Mouse (Mus musculus) lung, adult 2 months (tissue): ENCODE measurements around the gene Gpr19. TPM values are rescaled to one million over a fixed set of nuclear protein-coding genes. Genes with fewer than 3 reads are reported as not detected.

Source experiments
- DNase-seq: peaks from one replicate; pipeline ENCODE4 v3.0.0; 2022
- H3K4me1 ChIP-seq: fragments of 200-500 bp; 2 replicates; pipeline ENCODE4 v1.6.1; 2011; ENCODE audit warnings: low read length; ENCODE audit not compliant: control insufficient read depth, insufficient read depth
- H3K4me3 ChIP-seq: fragments of 200-500 bp; replicated peaks from 2 replicates; pipeline ENCODE3; 2011; ENCODE audit warnings: low read depth, mild to moderate bottlenecking, control low read depth, low read length; ENCODE audit errors: extremely low read depth
- CTCF ChIP-seq: fragments of 200-500 bp; IDR thresholded peaks from 2 replicates; pipeline ENCODE4 v1.5.1; 2011; ENCODE audit warnings: mild to moderate bottlenecking, low read length, control low read depth; ENCODE audit not compliant: insufficient read depth
- POLR2A ChIP-seq: fragments of 200-500 bp; IDR thresholded peaks from 2 replicates; pipeline ENCODE4 v1.6.1; 2011; ENCODE audit warnings: low read depth, mild to moderate bottlenecking, control low read depth, low read length, borderline replicate concordance; ENCODE audit errors: extremely low read depth
- WGBS: fragments of 180-500 bp; shearing (Covaris S2); methylation state at CpG from one replicate; pipeline ENCODE4 v1.1.7; 2018; 5-methylcytosine and 5-hydroxymethylcytosine counted together
- polyA plus RNA-seq: library from polyadenylated mRNA; depleted of rRNA; stranded (reverse); fragments of >200 nt; gene quantifications from 2 replicates; pipeline ENCODE4 v1.2.3, GENCODE M21; 2012

Gpr19 gene
- polyA plus RNA-seq, 1 experiment: 6.0 TPM

DNA sequence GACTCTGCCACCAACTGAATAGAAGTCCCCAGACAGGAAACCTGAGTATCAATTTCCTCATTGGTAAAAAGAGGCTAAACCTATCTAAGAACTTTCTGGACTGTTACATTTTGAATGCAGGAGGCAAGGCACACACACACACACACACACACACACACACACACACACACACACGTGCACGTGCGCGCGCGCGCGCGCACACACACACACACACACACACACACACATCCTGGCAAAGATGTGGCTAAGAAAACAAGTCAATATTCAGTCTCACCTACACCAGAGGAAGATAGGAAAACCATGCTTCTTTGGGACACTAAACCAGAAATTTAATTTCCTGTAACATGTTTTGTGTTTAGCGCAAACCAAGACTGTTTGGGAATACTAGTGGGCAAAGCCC, 20.4 kb upstream of the Gpr19 start:
- WGBS: 96% methylated on average over 10 of the region's 10 CpGs
- DNase-seq: no peak
- no peaks in the 10 kb centered on the region for H3K4me1 ChIP-seq
- TF ChIP-seq CTCF (no peak), POLR2A (no peak)
- H3K4me3 ChIP-seq: no peak overlapping the region

DNA sequence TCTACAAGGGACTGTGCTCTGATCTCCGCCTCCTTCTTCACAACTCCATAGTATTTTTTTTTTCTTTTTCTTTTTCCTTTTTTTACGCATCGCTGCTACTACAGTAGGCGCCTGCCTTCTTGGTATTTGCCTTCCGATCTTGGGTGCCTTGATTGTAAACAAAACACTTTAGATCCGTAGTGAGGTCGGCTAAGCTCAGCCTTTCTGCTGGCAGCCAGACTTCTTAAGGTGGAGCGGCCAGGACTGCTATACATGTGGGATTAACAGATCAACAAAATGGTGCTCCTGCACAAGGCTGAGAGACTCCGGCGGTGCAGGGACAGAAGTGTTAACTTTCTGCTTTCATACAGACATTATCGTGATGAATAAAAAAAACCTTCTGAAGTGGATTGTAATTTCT, 18.7 kb upstream of the Gpr19 start:
- Histone ChIP-seq H3K4me3 (peak overlapping the region; percentile 53), H3K4me1 (no peaks in the 10 kb centered on the region)
- TF ChIP-seq POLR2A: peak; percentile 41; the same call in 1 of the 2 replicates
- no peak for TF ChIP-seq CTCF
- peak; percentile 73 for DNase-seq
- 1% methylated on average over 11 of the region's 11 CpGs for WGBS

DNA sequence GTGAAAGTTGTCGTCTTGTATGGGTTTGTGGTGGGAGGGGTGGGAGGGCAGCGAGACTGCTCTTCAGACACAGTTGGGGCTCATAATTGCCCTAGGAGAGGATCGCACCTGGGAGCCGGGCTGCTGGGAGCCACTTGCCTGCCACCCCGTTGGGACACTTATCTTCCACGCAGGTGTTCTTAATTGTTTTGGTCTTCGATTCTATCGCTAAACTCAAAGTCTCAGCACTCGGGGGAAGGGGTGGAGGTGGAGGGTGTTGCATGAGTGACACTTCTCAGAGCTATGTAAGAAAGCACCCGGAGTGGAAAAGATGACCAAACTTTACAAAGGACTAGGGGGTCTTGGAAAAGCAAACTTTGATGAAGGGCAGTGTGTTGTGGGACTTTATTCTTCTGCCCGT, 18.3 kb upstream of the Gpr19 start:
- 1% methylated on average over 11 of the region's 11 CpGs for WGBS
- H3K4me1 ChIP-seq: no peaks in the 10 kb centered on the region
- peak overlapping the region; percentile 53 for H3K4me3 ChIP-seq
- DNase-seq: peak; percentile 60
- TF ChIP-seq POLR2A (peak; percentile 20; the same call in 1 of the 2 replicates), CTCF (no peak)

DNA sequence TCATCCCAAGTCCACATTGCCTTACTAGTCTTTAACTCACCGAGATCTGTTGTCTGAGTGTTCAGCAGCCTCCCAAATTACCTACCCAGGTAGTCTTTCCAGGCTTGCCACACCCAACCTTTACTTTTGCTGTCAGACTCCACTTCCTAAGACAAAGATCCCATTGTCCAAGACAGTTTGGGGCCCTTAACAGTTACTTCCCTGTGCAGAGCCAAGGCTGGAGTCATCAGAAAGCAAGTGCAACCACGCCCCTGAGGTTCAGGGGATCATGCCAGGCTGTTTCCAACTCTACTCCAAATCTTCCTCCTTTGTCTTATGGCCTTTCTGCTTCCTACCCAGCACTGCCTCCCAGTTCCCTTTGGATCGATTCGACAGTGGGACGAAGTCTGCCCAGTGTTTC, 16.1 kb upstream of the Gpr19 start:
- Histone ChIP-seq H3K4me1 (no peaks in the 10 kb centered on the region), H3K4me3 (no peak overlapping the region)
- DNase-seq: no peak
- WGBS: 90% methylated on average over 5 of the region's 5 CpGs
- no peak for TF ChIP-seq POLR2A

DNA sequence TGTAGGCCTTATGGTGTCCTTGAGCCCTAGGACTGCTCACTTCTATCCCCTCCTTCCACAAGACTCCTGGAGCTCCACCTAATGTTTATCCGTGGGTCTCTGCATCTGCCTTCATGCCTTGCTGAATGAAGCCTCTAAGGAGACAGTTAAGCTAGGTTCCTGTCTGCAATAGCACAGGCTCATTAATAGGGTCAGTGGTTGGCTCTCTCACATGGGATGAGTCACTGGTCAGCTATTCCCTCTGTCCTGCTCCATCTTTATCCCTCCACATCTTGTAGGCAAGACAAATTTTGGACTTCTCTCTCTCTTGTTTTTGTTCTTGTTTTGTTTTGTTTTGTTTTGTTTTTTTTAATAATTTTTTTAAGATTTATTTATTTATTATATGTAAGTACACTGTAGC, 7.4 kb upstream of the Gpr19 start:
- DNase-seq: no peak
- no peaks in the 10 kb centered on the region for H3K4me1 ChIP-seq
- WGBS: 74% methylated on average over 1 of the region's 1 CpGs
- TF ChIP-seq POLR2A (no peak), CTCF (no peak)
- H3K4me3 ChIP-seq: no peak overlapping the region

DNA sequence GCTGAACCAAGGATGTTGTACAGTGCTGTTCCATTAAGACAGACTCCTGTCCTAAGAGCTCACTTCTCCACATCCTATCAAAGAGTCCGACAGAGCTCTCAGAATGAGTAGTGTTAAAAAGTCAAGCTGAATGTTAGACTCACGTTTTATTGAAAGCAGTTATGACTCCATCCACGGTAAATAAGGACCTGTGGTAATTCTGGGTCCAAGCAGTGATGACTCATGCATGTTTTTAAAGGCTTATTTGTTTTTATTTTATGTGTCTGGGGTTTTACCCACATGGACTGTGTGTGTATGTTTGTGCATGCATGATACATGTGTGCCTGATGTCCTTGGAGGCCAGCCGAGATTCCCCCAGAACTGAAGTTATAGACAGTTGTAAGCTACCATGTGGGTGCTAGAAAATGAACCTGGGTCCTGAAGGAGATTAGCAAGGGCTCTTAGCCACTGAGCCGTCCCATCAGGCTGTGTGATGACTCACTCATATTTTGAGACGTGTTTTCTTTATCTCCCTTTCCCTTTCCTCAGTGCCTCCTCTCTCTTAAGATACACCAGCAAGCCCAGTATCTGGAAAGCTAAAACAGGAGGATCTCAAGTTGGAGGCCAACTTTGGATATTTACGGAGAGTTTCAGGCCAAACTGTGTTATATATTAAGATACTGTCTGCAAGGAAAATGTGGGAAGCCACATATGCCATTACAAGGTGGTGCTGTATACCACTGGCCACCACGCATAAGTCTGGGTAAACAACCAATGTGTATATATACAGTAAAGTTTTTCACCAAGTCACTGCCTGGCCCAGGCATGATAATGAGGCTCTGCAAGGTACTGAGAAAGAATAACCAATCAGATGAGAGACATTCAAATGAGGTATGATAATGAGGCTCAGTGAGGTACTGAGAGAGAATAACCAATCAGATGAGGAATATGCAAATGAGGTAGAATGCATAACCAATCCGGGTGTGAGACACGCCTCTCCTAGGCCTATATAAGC, 5.8 kb upstream of the Gpr19 start:
- TF ChIP-seq CTCF (no peak), POLR2A (no peak)
- Histone ChIP-seq H3K4me1 (no peaks in the 10 kb centered on the region), H3K4me3 (no peak overlapping the region)
- WGBS: 85% methylated on average over 10 of the region's 10 CpGs
- DNase-seq: no peak

DNA sequence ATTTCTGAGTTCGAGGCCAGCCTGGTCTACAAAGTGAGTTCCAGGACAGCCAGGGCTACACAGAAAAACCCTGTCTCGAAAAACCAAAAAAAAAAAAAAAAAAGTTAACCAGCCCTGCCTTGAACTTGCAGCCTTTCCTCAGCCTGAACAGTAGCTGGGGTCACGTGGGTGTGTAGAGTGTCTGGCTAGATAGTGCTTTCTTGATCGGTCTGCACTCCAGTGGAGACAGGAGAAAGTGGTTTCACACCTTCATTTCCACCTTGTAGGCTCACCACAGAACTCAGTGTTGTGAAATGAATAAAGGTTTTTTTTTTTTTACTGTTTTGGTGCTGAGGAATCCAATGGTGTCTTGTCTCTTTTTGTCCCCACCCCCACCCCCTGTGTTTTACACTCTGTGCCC, 5.0 kb upstream of the Gpr19 start:
- H3K4me1 ChIP-seq: no peaks in the 10 kb centered on the region
- WGBS: 78% methylated on average over 4 of the region's 4 CpGs
- no peak for DNase-seq
- TF ChIP-seq POLR2A: no peak
- no peak for TF ChIP-seq CTCF
- H3K4me3 ChIP-seq: no peak overlapping the region

DNA sequence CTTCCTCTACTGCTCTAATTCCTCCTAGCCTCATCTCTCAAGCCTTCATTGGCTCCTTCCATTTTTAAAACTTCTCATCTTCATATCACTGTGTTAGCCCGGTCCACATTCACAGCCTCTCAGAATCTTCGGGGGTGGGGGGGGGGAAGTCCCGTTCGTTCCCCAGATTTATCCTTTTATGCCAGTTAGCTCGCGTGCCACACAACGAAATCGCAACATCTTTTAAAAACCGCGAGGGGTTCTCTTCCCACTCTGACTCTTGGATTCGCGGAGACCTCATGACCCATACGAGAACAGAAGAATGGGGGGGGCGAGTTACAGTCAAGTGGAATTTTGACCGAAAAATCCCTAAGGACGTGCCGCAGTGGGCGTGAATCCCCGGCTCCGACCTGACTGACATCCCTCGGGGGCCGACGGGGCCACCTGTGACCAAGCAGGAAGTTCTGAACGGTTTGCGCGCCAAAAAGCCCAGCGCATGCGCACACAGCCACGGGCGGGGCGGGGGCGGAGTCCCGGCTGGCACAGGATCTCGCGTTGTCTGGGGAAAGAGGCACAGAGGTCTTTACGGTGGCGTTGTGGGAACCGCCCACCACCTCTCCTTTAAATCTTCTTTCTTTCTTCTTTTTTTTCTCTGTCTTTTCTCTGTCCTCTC, 809 bp downstream of the Gpr19 start:
- H3K4me1 ChIP-seq: no peaks in the 10 kb centered on the region
- peak; percentile 96; the same call in 1 of the 2 replicates for TF ChIP-seq POLR2A
- TF ChIP-seq CTCF: no peak
- peak; percentile 98 for DNase-seq
- under 1% methylated on average over 38 of the region's 38 CpGs for WGBS
- H3K4me3 ChIP-seq: peak overlapping the region; percentile 94

DNA sequence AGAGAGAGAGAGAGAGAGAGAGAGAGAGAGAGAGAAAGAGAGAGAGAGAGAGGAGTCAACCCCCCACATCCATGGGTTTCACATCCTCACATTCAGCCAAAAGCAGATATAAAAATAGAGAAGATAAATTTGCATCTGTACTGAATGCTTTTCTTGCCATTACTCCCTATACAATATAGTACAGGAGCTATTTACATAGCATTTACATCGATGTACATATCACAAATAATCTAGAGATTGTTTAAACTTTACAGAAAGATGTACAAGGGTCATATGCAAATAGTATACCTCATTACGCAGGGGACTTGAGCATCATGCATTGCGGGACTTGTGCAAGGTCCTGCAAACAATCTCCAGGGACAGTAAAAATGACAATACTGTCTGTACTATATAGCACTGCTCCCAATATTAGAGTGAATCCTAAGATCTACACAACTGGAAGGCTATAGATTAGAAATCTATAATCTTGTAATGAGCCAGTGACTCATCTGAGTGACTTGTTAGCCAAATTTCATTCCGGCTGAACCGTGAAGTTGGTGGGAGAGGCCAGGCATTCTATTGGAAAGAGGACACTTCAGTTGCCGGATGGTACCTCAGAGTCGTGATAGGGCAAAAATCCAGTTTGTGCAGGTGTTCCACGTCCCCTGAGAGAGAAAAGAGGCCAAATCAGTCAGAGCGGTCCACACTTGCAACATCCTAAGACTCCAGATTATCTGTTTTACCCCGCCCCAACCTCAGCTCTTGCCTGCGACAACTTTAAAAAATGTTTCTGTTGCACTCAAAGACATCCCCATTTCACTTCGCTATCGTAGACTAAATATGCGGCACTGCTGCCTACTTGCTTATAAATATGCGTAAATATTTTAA, 1.6 kb downstream of the Gpr19 start:
- no peaks in the 10 kb centered on the region for H3K4me1 ChIP-seq
- no peak for TF ChIP-seq POLR2A
- no peak for TF ChIP-seq CTCF
- no peak overlapping the region for H3K4me3 ChIP-seq
- DNase-seq: peak; percentile 15
- 33% methylated on average over 15 of the region's 15 CpGs for WGBS
